Mouse (Mus musculus): ENCODE results near the gene Hmcn2. TPM values are rescaled to one million over a fixed set of nuclear protein-coding genes. Genes with fewer than 3 reads are reported as not detected.
A peak's percentile ranks its signal among the peaks of the same experiment; 100 is the strongest.

Hmcn2 gene
- total RNA-seq, 2 experiments from 2014 or later, result 0.27 to 0.56 TPM

DNA sequence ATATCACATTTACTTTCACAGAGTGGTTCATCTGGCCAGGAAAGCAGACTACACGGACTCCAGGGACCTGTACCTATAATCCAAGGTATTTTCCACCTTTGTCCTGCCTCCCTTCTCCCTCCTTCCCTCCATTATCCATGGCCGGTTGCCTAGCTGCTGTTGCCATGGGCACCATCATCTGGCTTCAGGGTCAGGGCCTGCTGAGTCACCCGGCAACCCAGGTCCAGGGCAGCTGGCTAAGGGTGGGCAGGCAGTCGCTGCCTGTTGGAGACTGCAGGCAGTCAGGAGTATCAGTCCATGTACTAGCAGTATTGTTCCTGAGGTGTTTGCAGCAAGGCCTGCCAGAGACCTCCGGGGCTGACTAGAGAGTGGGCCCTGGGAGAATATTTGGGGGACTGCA, 160.5 kb downstream of the Hmcn2 start:
- no peak for DNase-seq (ENCODE audit: low spot score in 2 of 2)

DNA sequence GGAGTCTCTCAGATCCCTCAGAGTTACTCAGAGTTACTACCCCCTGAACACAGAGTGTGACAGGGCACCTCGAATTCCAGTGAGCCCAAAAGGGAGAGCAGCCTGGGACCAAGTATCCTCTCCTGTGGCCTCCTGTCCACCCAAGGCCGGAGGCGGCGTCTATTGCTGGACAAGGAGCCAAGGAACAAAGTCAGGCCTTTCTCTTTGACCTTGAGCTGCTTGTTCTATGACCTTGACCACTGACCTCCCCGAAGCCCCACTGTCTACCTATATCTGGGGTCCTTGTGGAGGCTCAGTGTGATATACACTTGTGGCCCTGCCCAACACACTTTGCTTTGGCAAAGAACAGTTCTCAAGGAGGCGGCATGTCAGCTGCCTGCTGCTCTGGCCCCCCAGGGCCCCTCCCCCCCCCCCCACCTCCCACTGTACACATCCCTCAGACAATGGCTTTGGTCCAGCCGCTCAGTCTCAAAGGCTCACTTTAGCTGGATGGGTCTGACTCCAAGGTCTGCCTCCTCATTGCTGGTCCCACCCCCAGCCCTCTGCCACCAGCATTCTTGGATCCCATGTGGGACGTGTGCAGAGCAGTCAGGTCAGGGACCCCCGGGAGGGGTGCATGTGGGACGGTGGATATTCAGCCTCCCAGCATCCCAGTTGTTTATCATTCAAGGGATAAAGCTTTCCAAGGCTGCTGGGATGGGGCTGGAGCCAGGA, 162.0 kb downstream of the Hmcn2 start:
- no peak for DNase-seq (ENCODE audit: low spot score in 2 of 2)

DNA sequence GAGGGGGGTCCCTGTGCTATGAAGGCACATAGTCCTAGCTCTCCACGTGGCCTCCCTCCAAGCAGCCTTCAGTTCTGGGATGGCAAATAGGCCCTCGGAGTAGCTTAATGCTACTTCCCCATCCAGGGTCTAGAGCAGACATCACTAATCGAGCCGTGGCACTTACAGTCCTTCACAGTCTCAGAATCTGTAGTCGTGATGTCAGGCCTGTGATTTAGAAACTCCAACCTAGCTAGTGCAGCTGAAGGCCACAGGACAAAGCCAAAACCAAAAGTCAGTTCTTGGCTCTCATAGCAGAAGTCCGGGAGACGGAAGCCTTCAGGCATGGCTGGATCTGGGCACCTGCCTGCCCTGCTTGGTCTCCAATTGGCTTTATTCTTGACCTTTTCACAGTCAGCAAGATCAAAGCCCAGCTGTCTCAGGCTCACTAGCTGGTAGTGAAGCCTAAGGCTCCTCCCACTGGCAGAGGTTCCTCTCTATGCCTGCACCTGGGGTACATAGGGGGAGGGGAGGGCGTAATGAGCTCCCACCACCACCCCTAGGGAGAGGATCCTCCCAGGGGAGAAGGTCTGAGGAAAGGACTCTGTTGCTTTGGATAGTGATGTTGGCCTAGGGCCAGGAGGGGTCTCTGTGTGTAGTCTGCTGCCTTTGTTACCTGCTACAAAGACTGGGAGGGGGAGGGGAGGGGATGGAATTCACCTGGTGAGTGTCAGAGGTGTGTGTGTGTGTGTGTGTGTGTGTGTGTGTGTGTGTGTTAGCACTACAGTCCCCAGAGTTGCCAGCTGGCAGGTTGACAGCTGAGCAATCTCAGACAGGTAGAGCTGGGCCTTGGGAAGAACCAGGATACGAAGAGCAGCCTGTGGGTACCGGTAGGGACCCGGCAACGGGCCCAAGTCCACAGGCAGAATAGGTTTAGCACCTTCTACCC, 163.3 kb downstream of the Hmcn2 start:
- no peak for DNase-seq (ENCODE audit: low spot score in 2 of 2)

DNA sequence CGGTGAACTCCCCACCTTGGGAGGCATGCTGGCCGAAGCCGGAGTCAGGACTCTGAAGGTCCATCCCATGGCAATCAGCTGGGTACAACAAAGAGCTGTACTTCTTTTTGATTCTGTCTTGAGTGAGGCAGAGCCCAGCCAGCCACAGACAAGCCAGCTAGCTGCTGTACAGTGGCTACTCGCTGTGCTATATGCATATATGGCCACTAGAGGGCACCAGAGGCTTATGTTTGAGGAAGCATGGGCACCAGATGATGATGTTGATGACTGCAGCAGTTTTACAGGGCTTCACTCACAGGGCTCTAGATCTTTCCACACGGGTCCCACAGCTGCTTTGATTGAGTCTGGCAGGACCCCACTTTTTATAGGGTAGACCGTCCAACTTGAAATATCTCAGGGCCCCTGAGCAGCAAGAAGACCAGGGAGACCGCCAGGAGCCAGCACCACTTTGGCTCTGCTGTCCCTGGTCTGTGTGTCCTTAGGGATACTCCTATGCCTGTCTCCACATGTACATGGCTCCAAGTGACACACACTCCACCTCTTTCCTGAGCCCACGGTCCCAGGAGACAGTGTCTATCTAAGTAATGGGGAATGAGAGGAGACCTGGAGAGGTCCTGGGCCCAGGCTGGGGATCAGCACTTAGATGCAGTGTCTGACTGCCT, 168.8 kb downstream of the Hmcn2 start:
- DNase-seq (ENCODE audit: low spot score in 2 of 2), result peak; percentile 92 to 93

DNA sequence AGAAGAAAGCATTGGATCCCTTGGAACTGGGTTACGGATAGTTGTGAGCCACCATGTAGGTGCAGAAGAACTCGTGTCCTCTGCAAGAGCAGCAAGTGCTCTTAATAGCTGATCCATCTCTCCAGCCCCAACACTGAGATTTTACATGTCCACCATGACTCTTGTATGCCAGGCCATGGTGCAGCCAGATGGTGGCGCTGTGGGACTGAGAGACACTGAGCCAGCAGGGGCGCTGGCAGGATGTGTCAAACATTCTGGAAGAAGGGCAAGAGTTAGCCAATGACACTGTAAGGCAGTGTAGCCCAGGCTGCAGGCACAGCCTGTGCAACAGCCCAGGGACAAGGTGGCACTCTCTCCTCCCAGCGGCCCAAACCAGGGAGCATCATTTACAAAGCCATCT, 170.0 kb downstream of the Hmcn2 start:
- peak; percentile 86 for DNase-seq (ENCODE audit: low spot score in 2 of 2)

DNA sequence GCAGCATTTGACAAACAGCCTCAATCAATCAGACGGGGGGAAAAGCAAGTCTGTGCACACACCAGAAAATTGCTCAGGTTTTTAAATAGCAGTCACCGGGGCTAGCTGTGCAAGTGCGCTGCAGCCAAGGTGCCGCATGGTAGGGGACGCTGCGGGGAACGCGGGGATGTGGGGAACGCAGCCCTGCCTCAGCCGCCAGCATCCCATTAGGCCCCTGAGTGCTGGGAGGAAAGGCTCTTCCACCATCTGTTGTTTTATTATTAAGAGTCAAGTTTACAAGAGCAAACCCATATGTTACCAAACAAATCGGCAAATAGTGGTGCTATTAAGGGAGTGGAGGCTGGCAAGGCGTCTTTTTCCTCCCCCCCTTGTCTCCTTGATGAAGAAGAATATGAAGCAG, 175.0 kb downstream of the Hmcn2 start:
- DNase-seq (ENCODE audit: low spot score in 2 of 2), result no peak

DNA sequence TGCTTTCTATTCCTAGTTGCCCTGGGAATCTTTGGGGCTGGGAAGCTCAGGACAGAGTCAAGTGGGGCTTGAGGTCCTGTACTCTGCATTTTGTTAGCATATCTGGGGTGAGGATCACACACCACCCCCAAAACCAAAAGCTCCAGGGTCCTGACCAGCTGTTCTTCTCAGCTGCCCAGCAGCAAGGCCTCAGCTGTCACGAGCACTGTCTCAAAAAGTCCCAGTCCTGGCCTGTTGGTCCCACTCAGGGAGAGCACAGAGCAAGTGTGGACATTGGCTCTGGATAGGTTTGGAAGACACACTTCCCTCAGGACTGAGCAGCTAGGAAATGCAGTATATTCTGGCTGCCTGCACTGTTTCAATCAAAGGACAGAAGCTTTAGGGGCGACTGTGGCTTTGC, 176.3 kb downstream of the Hmcn2 start:
- no peak for DNase-seq (ENCODE audit: low spot score in 2 of 2)

DNA sequence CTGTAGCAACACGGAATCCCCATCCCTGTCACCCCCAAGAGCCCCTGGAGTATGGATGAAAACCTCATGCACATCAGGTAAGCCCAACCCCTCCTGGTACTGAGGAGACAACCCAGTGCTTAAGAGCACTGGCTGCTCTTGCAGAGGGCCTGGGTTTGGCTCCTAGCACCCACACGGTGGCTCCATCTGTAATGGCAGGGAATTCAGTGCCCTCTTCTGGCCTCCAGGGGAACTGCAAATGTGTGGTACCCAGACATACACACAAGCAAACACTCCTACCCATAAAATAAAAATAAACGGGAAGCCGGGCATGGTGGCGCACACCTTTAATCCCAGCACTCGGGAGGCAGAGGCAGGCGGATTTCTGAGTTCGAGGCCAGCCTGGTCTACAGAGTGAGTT, 178.1 kb downstream of the Hmcn2 start:
- DNase-seq (ENCODE audit: low spot score in 2 of 2), result no peak

DNA sequence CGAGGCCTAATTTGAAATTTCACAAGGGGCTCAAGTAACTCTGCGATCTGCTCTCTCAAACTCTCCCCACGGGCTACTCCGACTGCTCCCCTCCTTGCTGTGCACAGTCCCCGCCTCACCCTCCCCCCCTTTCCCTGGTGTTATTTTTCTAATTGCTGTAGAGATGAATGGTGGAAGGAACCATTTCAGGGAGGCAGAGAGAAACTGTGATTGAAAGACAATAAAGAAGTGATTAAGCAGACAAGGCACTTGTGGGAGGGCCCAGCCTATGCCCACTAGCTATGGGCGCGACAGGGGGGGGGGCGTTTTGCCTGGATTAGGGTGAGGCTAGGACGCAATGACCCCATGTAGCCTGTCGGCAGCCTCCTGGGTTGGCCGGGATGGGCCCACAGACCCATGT, 179.0 kb downstream of the Hmcn2 start:
- DNase-seq (ENCODE audit: low spot score in 2 of 2), result no peak

DNA sequence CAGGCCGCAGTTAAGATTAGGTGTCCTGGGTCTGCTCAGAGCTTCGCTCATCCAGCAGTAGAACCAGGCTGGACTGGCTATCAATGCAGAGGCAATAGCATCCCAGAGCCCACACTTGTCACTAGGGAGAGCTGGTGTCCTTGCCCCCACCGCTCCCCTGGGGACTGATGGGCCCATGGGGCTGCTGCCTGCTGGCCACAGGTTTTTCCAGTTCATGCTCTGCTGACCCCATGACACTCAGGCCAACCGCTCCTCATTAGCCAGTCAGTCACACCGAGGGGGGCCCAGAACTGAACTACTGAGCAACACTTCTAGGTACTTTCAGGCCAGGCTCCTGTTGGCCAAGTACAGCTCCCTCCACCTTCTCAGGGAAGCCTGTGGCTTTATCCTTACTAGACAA, 180.1 kb downstream of the Hmcn2 start:
- DNase-seq (ENCODE audit: low spot score in 2 of 2), result no peak

DNA sequence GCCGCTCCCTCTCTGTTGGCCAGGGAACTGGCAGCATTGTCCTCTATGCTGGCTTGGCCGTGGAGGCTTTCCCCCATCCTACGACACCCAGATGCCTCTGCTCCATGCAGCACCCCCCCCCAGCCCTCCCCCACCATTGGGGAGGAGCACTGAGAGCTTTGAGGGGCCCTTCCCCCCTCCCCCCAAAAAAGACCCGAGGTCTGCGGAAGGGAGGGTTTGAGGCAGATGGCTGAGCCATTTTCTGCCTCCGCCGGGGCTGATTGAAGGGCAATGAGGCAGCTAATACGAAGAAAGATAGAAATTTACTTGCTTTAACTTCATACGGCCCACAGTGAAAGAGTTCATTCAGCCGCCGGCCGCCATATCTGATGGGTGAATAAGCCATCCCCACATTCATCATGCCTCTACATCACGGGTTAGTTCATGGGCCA, 180.8 kb downstream of the Hmcn2 start:
- no peak for DNase-seq (ENCODE audit: low spot score in 2 of 2)

DNA sequence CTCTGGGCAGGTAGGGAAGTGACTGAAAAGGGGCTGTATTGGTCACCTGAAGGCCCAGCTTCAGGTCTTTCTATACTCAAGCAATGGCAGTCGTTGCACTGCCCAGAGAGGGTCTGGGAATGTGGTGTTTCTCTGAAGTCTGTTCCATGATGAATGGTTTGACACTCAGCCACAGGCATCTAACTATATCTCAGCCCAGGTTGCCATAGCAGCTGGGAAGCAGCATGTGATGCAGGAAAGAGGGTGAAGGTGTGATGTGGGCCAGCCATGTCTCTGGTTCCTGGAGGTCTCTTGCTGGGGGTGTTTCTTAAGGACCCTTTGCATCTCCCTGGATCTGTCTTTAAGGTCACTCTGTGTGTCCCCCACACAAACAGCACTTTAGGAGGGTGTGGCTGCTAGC, 181.9 kb downstream of the Hmcn2 start:
- DNase-seq (ENCODE audit: low spot score in 2 of 2), result no peak

DNA sequence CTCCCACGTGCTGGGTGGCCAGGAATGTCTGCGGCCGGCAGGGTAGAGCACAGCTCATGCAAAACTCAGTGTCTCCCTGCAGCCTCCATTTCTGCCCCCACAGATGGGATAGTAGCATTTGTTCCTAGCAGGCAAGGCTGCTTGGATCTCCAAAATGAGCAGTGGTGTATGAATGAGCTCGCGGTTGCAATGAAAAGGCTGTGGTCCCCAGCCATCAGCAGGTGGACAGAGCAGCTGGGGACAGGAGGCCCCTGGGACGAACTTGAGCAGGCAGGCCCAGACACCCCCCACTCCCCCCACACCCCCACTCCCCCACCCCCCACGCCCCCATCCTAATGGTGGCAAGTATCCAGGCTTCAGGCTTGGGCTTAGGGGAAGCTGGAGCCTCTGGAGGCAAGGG, 182.9 kb downstream of the Hmcn2 start:
- DNase-seq (ENCODE audit: low spot score in 2 of 2), result no peak

DNA sequence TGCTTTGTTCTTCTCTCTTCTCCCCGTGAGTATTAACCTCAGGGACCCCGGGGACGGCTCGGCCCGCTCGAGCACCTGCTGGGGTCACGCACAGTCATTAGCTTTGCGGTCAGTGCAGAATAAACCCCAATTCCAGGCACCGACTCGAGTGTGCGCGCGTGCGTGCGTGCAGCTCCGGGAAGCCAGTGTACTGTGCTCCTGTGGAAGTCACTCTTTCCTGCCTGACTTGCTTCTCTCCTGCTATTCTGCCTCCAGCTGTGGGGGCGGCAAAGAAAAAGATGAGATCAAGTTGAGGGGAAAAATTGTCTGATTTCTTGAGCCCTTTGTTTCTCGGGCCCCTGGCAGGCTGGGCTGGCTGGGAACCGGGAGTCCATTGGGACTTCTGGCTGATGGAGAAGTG, 183.4 kb downstream of the Hmcn2 start:
- DNase-seq (ENCODE audit: low spot score in 2 of 2), result no peak

DNA sequence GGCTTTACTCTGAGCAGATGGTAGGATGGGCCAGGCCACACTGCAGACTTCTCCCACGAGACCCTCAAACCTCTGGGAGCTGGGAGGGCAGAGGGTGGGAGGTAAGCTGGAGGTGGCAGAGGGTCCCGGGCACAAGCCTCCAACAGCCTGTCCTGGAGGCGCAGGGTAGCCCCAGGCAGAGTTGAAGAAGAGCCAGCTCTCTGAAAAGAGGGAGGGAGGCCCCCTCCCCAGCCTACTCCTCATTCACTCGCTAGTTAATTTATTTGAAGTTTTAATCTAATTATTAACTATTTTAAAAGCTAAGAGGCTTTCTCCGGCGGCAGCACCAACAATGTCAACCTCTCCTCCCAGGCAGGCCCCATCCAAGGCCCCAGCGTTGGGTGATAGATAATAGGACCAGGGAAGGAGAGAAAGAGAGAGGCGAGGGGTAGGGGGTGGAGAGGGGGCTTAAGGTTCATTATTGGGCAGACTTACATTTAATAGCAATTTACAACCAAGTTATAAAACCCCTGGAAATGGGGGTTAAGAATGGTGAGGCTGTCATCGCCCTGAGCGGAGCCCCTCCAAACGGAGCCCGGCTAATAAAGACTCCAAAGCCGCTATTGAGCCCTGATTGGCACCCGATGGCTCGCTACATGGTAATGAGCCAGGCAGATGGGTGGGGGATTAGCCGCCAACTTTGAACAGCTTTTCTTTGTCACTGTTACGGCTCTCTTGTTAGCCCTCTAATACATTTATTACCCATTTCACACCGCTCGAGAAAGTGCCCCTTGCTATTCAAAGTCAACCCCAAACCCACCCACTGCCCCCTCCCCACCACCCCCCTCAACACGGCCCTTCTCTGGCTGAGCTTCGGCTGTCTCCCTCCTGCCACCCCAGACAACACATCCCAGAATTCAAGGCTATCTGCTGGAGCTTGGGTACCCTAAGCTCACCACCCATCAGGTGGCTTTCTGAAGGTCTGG, 185.4 kb downstream of the Hmcn2 start:
- DNase-seq (ENCODE audit: low spot score in 2 of 2), result peak; percentile 54 to 60

DNA sequence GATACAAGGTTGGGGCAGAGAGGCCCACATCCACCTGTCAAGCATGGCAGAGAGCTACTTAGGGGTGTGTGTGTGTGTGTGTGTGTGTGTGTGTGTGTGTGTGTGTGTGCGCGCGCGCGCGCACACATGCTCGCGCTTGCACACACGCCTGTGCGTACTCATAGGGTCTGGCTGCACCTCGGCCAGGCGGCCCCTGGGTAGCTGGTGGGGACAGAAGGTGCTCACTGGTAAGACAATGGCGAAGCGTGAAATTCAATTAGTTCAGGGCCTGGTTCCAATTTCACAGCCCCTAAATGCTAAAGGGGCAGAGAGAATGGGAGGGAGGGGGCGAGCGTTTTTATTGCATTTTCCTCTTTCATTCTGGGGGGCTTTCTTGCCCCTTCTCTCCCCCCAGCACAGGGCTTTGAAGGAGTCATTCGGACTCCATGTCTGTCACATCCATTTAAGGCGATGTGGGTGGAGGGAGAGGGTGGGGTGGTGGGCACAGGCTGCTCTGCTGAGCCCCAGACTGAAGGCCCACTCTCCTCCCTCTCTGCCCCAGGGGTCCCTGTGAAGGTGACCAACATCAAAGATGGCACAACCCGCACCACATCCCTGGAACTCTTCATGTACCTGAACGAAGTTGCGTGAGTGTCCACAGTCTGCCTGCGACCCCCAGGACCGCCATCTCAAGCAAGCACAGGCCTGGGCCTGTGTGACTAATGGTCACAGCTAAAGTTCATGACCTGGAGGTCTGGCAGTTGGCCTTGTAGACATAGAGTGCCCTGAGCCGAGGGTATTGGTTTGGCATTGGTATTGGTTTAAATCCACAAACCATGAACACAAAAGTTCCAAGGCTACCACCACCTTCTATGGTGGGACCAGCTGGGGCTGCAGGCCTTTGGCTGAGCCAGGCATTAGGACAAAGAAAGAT, 186.3 kb downstream of the Hmcn2 start:
- no peak for DNase-seq (ENCODE audit: low spot score in 2 of 2)

DNA sequence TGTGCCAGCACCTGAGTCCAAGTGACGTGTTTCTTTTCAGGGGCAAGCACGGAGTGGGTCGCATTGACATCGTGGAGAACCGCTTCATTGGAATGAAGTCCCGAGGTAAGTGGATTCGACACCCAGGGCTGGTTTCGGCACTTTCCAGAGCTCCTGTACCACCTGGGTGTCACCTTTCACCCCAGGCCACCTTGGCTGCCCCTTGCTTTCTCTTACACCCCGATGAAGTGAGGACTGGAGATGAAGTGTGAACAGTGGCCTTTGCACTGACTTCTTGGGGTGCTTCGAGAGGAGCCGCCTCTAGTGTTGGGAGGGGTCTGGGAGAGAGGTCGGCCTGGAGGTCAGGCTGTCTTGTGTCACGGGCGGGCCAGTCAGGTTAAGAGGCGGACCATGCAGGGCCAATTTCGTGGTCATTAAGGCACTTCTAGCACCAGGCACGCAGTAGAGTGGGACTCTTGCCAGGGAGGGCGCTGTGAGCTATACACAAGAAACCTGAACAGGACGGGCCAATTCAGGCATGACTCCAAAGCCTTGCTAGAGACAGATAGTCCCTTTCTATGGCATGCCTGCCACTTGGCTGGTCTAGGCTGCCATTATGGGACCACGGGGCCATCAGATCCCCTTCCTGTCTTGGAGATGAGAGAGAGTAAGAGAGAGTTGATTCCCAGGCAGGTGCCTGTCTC, 187.4 kb downstream of the Hmcn2 start:
- DNase-seq (ENCODE audit: low spot score in 2 of 2), result no peak

DNA sequence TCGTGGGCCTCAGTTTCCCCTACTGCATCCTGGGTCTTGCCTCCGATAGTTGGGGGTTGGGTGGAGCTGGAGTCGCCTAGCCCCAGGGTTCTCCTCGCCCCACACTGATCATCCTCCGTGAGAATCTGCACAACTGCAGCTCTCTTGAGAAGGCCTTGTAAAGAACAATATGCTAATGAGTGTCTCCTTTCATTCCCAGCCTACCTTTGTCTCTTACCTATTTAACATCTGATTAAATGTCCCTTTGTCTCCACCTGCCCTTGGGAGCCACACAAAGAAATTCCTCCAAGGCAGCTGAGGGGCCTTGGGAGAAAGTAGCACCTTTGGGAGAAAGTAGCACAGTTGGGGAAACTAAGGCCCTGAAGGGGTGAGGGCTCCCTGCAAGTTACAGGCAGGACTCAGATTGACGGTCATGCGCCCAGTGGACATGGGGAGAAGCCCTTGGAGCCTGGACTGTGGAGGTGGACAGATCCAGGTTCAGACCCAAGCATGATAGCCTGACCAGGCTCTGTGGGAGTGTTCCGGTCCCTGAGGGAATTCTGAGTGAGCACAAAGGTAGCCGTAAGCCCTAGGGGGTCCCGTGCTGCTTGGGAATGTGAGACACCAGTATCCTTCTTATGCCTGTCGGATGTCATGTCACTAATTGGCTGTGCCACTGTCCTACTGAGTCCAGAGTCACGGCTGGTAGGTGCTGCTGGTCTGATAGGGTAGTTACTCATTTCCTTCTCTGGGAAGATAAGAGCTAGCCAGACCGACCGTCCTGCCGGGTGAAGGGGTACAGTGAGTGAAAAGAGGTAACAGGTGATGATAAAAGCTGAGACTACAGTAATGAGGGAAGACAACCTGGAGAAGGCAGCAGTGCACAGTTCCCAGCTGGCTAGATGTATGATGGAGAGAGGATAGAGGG, 188.7 kb downstream of the Hmcn2 start:
- no peak for DNase-seq (ENCODE audit: low spot score in 2 of 2)

Data from layer of hippocampus, postnatal 10 days (tissue).